Mouse (Mus musculus) kidney, embryonic 14.5 days (tissue): ENCODE measurements around the gene Rhcg. TPM values are rescaled to one million over a fixed set of nuclear protein-coding genes. Genes with fewer than 3 reads are reported as not detected.

ENCODE experiments used
- ATAC-seq: fragments of 200-750 bp; cut with Nextera tagmentation; 2 replicates; pipeline ENCODE4 v1.8.0; 2017; ENCODE audit warnings: moderate number of reproducible peaks, mild to moderate bottlenecking, moderate TSS enrichment, moderate library complexity; ENCODE audit not compliant: low FRiP score, low TSS enrichment
- H3K27ac ChIP-seq: fragments of 300-500 bp; sonication (generic); 2 replicates; pipeline ENCODE4 v1.5.1; 2014; ENCODE audit warnings: low read depth, mild to moderate bottlenecking, low read length, moderate library complexity, mixed read lengths
- H3K27me3 ChIP-seq: fragments of 300-500 bp; sonication (generic); 2 replicates; pipeline ENCODE4 v1.6.1; 2014; ENCODE audit warnings: mild to moderate bottlenecking, low read length; ENCODE audit not compliant: control insufficient read depth, insufficient read depth
- H3K36me3 ChIP-seq: fragments of 300-500 bp; sonication (generic); 2 replicates; pipeline ENCODE4 v1.6.1; 2014; ENCODE audit warnings: low read length, mixed read lengths; ENCODE audit not compliant: control insufficient read depth, insufficient read depth
- H3K4me1 ChIP-seq: fragments of 300-500 bp; sonication (generic); 2 replicates; pipeline ENCODE4 v1.6.1; 2014; ENCODE audit warnings: low read length, mixed read lengths; ENCODE audit not compliant: control insufficient read depth, insufficient read depth
- H3K4me2 ChIP-seq: fragments of 300-500 bp; sonication (generic); replicated peaks from 2 replicates; pipeline ENCODE4 v1.6.1; 2014; ENCODE audit warnings: low read depth, mild to moderate bottlenecking, low read length
- H3K4me3 ChIP-seq: fragments of 300-500 bp; sonication (generic); 2 replicates; pipeline ENCODE4 v1.5.1; 2014; ENCODE audit warnings: mild to moderate bottlenecking, low read length
- H3K9ac ChIP-seq: fragments of 300-500 bp; sonication (generic); 2 replicates; pipeline ENCODE4 v1.6.1; 2014; ENCODE audit warnings: low read depth, mild to moderate bottlenecking, low read length, moderate library complexity
- H3K9me3 ChIP-seq: fragments of 300-500 bp; sonication (generic); 2 replicates; pipeline ENCODE4 v1.6.1; 2016; ENCODE audit warnings: low read length; ENCODE audit not compliant: control insufficient read depth
- WGBS: fragments of 180-500 bp; shearing (Covaris S2); extraction: QIAGEN DNeasy Blood & Tissue Kit; methylation state at CpG from one replicate; pipeline ENCODE4 v1.1.7; 2014; 5-methylcytosine and 5-hydroxymethylcytosine counted together
- polyA plus RNA-seq: library from polyadenylated mRNA; unstranded; fragments of >200 nt; fragmentation: Nextera tagmentation; extraction: Ambion mirVana; gene quantifications from 2 replicates; pipeline ENCODE4 v1.2.1, GENCODE M21; 2014

The Rhcg gene
- polyA plus RNA-seq, 1 experiment from 2014 or later = 18.5 TPM

DNA sequence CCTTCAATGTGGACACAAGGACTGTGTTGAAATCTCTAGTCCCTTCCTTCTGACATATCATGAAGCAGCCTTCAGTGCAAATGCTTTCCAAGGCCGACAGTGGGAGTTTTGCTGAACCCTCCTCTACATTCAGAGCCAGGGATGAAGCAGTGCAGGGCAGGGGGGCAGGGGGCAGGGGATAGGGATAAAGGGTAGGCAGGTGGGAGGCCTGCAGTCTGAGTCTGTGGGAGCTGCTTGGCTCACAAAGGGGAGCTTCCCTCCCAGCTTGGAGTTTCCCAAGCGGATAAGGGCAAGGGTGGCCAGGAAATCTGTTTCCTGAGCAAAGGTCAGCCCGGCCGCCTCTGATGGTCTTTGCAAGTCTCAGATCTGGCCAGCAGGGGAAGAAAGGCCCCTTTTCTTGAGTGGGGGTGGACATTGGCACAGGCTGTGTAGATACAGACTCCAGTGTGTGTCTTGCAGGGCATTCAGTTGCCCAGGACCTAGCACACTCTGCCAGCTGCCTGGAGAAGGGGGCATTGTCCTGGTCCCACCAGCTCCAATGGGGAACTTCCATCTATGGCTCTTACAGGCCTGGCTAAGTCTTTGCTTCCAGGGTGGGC, 48.4 kb downstream of the Rhcg start:
- Histone ChIP-seq H3K27me3 (peaks cover 7% of the 10 kb centered on the region; the same call in 1 of the 2 replicates), H3K4me3 (no peak overlapping the region), H3K9me3 (no peaks in the 10 kb centered on the region), H3K4me2 (no peak overlapping the region), H3K9ac (no peak overlapping the region), H3K27ac (no peak overlapping the region), H3K36me3 (no peaks in the 10 kb centered on the region), H3K4me1 (no peaks in the 10 kb centered on the region)
- WGBS = 29% methylated on average over 4 of the region's 4 CpGs
- no peak for ATAC-seq

DNA sequence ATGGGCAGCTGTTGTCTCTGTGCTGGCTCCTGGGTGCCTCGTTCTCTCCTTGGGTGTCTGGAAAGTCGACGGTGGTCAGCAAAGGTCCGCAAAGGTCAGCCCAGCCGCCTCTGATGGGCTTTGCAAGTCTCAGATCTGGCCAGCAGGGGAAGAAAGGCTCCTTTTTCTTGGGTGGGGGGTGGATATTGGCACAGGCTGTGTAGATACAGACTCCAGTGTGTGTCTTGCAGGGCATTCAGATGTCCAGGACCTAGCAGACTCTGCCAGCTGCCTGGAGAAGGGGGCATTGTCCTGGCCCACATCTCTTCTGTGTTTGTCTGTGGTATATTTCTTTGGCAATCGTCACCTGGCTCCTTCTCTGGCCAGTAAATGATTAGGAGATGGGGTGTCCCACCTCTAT, 49.2 kb downstream of the Rhcg start:
- H3K9me3 ChIP-seq = no peaks in the 10 kb centered on the region
- no peak overlapping the region for H3K9ac ChIP-seq
- H3K4me1 ChIP-seq = no peaks in the 10 kb centered on the region
- peaks cover 11% of the 10 kb centered on the region; the same call in 1 of the 2 replicates for H3K27me3 ChIP-seq
- no peak overlapping the region for H3K27ac ChIP-seq
- H3K4me2 ChIP-seq = no peak overlapping the region
- ATAC-seq = no peak
- no peaks in the 10 kb centered on the region for H3K36me3 ChIP-seq
- no peak overlapping the region for H3K4me3 ChIP-seq
- 68% methylated on average over 6 of the region's 6 CpGs for WGBS

DNA sequence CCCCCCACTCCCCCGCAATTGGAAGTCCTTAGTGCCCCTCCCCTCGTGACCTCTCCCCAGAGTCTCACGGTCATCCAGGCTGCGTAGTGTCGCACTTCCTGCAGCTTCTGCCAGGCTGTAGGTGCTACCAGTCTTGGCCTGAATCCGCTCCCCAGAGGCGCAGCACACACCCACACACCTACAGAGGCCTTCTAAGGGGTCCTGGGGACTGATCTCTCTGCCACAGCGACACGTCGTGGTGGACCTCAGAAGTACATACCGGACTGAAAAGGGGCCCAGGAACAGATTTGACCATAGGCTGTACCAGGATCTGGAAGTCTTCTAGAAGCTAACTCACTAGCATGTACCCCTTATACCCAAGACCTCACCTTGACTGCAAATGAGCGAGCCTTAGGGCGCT, 53.8 kb downstream of the Rhcg start:
- H3K4me2 ChIP-seq = no peak overlapping the region
- no peak overlapping the region for H3K27ac ChIP-seq
- no peak overlapping the region for H3K4me3 ChIP-seq
- H3K36me3 ChIP-seq = no peaks in the 10 kb centered on the region
- no peak for ATAC-seq
- no peak overlapping the region for H3K9ac ChIP-seq
- peaks cover 11% of the 10 kb centered on the region; the same call in 1 of the 2 replicates for H3K27me3 ChIP-seq
- H3K4me1 ChIP-seq = no peaks in the 10 kb centered on the region
- WGBS = 22% methylated on average over 13 of the region's 13 CpGs
- no peaks in the 10 kb centered on the region for H3K9me3 ChIP-seq

DNA sequence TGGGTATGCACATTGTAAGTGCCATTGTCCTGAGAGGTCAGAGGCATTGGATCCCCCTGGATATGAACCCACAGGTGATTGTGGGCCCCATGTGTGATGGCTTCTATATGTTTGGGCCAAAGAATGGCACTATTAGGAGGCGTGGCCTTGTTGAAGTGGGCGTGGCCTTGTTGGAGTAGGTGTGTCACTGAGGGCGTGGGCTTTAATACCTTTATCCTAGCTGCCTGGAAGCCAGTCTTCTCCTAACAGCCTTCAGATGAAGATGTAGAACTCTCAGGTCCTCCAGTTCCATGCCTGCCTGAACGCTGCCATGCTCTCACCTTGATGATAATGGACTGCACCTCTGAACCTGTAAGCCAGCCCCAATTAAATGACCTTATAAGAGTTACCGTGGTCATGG, 55.1 kb downstream of the Rhcg start:
- Histone ChIP-seq H3K36me3 (no peaks in the 10 kb centered on the region), H3K4me1 (no peaks in the 10 kb centered on the region), H3K4me3 (no peak overlapping the region), H3K4me2 (no peak overlapping the region), H3K27ac (no peak overlapping the region), H3K9ac (no peak overlapping the region), H3K27me3 (peaks cover 21% of the 10 kb centered on the region), H3K9me3 (no peaks in the 10 kb centered on the region)
- 50% methylated on average over 5 of the region's 5 CpGs for WGBS
- no peak for ATAC-seq

DNA sequence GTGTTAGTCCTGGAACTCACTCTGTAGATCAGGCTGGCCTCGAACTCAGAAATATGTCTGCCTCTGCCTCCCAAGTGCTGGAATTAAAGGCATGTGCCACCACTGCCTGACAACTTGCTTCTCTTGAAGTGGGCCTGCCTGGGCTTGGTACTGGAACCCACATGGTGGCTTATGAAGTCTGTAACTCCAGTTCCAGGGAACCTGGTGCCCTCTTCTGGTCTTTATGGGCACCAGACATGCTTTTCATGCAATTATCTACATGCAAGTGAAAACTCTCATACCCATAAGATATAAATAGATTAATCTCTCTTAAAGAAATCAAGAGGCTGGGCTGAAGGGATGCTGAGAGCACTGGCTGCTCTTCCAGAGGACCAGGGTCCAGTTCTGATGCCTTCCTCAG, 58.8 kb downstream of the Rhcg start:
- Histone ChIP-seq H3K4me3 (no peak overlapping the region), H3K36me3 (no peaks in the 10 kb centered on the region), H3K27ac (no peak overlapping the region), H3K4me2 (no peak overlapping the region), H3K27me3 (peaks cover 54% of the 10 kb centered on the region), H3K4me1 (no peaks in the 10 kb centered on the region), H3K9ac (no peak overlapping the region), H3K9me3 (no peaks in the 10 kb centered on the region)
- 71% methylated on average over 1 of the region's 1 CpGs for WGBS
- no peak for ATAC-seq

DNA sequence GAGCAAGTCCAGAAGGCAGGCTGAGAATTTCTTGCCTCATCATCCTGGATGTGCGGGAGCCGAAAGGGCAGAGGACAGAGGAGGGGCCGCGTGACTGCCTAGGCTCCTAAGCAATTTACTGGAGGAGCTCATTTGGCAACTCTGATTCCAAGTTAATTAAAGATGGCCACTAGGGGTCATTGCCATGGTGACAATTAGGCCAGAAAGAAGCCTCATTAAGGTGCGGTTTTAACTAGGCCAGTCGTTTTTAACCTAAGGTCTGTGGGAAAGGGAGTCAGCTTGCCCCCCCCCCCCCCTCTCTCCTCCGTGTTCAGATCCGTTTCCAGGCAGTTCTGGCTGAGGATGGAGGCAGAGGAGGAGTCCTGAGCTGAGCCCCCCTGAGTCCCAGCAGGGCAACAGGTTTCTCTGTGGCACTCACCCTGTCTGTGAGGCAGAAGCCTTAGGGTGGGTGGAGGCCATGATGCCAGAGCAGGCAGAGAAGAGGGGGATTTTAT, 59.7 kb downstream of the Rhcg start:
- no peak overlapping the region for H3K27ac ChIP-seq
- WGBS = 5% methylated on average over 8 of the region's 8 CpGs
- H3K4me1 ChIP-seq = no peaks in the 10 kb centered on the region

DNA sequence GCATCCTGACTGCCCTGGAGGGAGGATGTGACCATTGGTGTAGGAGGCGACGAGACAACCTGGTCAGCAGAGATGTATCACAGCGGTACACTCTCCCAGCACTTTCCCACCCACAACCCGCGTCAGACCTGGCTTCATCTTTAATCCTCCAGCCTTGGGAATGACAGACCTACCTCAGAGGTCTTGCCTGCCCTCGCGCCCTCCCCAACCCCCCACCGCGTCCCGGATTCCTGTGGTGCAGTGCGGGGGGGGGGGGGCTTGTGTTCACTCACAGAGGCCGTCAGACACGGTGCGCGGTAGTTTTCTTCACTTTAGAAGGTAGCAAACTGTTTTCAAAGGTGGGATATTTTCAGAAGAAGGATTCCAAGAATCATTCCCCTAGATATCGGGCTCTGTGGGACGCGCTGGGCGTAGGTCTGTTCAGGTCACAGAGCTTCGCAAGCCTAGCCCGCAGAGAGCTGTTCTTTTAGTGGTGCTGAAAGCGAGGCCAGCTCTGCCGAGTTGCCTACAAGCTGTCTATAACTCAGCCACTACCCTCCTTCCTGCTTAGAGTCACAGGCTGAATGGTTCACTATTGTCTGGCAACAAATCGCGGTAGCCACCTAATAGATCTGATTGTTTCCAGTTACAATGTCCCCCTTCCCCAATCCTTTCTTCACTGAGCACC, 62.0 kb downstream of the Rhcg start:
- H3K9me3 ChIP-seq = no peaks in the 10 kb centered on the region
- 1% methylated on average over 25 of the region's 25 CpGs for WGBS
- H3K36me3 ChIP-seq = no peaks in the 10 kb centered on the region
- no peaks in the 10 kb centered on the region for H3K4me1 ChIP-seq
- no peak for ATAC-seq
- H3K4me3 ChIP-seq = no peak overlapping the region
- no peak overlapping the region for H3K9ac ChIP-seq
- no peak overlapping the region for H3K4me2 ChIP-seq
- H3K27me3 ChIP-seq = peaks cover 79% of the 10 kb centered on the region
- H3K27ac ChIP-seq = no peak overlapping the region

More for the DNA sequence above, 59.7 kb downstream of the Rhcg start:
- Histone ChIP-seq H3K4me3 (no peak overlapping the region), H3K9ac (no peak overlapping the region), H3K27me3 (peaks cover 60% of the 10 kb centered on the region), H3K4me2 (no peak overlapping the region), H3K36me3 (no peaks in the 10 kb centered on the region), H3K9me3 (no peaks in the 10 kb centered on the region)
- no peak for ATAC-seq

DNA sequence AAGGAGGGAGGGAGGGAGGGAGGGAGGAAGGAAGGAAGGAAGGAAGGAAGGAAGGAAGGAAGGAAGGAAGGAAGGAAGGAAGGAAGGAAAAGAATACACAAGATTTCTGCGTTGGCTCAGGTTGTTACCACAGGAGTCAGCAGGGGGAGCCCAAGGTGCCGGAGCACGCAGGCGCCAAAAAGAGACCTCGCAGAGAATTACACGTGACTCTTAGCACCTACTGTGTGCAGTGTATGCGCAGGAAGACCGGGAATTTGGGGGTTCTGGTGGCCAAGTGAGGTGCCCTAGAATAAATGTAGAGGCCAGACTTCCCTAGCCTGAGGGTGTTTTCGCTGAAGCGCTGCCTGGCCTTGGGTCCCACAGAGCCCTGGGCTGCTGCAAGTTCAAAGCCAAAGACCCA, 64.8 kb downstream of the Rhcg start:
- peaks cover 95% of the 10 kb centered on the region for H3K27me3 ChIP-seq
- H3K9me3 ChIP-seq = no peaks in the 10 kb centered on the region
- H3K4me2 ChIP-seq = no peak overlapping the region
- H3K9ac ChIP-seq = no peak overlapping the region
- no peak overlapping the region for H3K4me3 ChIP-seq
- H3K36me3 ChIP-seq = no peaks in the 10 kb centered on the region
- H3K4me1 ChIP-seq = no peaks in the 10 kb centered on the region
- 4% methylated on average over 10 of the region's 10 CpGs for WGBS
- H3K27ac ChIP-seq = no peak overlapping the region
- no peak for ATAC-seq

DNA sequence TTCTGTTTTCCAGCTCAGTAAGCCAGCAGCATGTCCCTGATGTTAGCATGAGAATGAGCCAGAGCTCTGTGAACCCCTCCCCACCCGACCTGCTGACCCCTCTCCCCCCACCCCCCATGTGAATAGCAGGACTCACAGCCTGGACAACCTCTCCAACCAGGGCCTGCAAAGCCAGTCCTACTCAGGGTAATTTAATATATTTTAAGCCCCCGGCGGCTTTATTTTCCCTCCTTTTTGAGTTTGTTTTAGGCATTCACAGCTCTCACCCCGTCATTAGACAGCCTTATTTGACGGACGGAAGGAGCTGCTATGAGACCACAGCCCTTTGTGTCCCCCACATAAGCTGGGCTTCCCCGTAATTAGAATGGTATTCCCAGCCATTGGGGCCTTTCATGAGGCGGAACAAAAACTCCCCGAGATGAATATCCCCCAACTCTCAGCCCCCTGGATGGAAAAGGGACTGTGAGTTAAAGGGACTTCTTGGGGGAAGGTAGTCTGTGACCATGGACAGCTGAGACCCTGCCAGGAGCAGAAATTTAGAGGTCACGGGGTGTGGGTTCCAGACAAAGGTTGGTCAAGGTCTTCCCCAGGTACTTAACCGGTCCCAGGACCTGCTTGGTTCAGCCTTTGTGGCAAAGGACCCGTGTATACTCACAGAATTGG, 68.4 kb downstream of the Rhcg start:
- no peaks in the 10 kb centered on the region for H3K36me3 ChIP-seq
- H3K4me2 ChIP-seq = no peak overlapping the region
- 29% methylated on average over 12 of the region's 12 CpGs for WGBS
- no peak for ATAC-seq
- H3K9ac ChIP-seq = no peak overlapping the region
- H3K4me3 ChIP-seq = no peak overlapping the region
- H3K9me3 ChIP-seq = no peaks in the 10 kb centered on the region
- H3K4me1 ChIP-seq = no peaks in the 10 kb centered on the region
- peaks cover 96% of the 10 kb centered on the region for H3K27me3 ChIP-seq
- no peak overlapping the region for H3K27ac ChIP-seq
